Mouse (Mus musculus) small intestine, adult 2 months (tissue): ENCODE measurements at regions not wholly inside any gene's neighbourhood (a gene's known extent, or its start where the extent isn't known, plus 50 kb on each side); places are given as distances from the start of the nearest gene placed in this dataset.

Experiments used
- H3K27ac ChIP-seq: fragments of 200-500 bp; 2 replicates; pipeline ENCODE4 v1.5.1; 2012; ENCODE audit warnings: low read depth, low read length, control low read depth, inconsistent platforms; ENCODE audit not compliant: insufficient read depth
- H3K27me3 ChIP-seq: fragments of 200-500 bp; 2 replicates; pipeline ENCODE4 v1.6.1; 2012; ENCODE audit warnings: mild to moderate bottlenecking, moderate library complexity, low read length, inconsistent platforms; ENCODE audit not compliant: control insufficient read depth, insufficient read depth
- H3K36me3 ChIP-seq: fragments of 200-500 bp; 2 replicates; pipeline ENCODE4 v1.6.1; 2012; ENCODE audit warnings: mild to moderate bottlenecking, low read length, control low read depth, inconsistent platforms; ENCODE audit not compliant: control insufficient read depth, insufficient read depth
- H3K4me1 ChIP-seq: fragments of 200-500 bp; 2 replicates; pipeline ENCODE4 v1.6.1; 2012; ENCODE audit warnings: low read length, inconsistent platforms, mixed read lengths; ENCODE audit not compliant: control insufficient read depth, insufficient read depth, insufficient read length
- H3K4me3 ChIP-seq: fragments of 200-500 bp; 2 replicates; pipeline ENCODE4 v1.5.1; 2012; ENCODE audit warnings: low read depth, mild to moderate bottlenecking, control low read depth, inconsistent platforms, low read length, moderate library complexity
- CTCF ChIP-seq: fragments of 200-500 bp; IDR thresholded peaks from 2 replicates; pipeline ENCODE4 v1.5.1; 2012; ENCODE audit warnings: low read depth, mild to moderate bottlenecking, control low read depth, inconsistent platforms, low read length, moderate library complexity, mixed read lengths; ENCODE audit not compliant: insufficient replicate concordance, insufficient read length; ENCODE audit errors: extremely low read depth
- POLR2A ChIP-seq: fragments of 200-500 bp; IDR thresholded peaks from 2 replicates; pipeline ENCODE4 v1.6.1; 2012; ENCODE audit warnings: low read depth, mild to moderate bottlenecking, control low read depth, inconsistent platforms, low read length, moderate library complexity
- WGBS: fragments of 180-500 bp; shearing (Covaris S2); methylation state at CpG from one replicate; pipeline ENCODE4 v1.1.7; 2018; 5-methylcytosine and 5-hydroxymethylcytosine counted together

DNA sequence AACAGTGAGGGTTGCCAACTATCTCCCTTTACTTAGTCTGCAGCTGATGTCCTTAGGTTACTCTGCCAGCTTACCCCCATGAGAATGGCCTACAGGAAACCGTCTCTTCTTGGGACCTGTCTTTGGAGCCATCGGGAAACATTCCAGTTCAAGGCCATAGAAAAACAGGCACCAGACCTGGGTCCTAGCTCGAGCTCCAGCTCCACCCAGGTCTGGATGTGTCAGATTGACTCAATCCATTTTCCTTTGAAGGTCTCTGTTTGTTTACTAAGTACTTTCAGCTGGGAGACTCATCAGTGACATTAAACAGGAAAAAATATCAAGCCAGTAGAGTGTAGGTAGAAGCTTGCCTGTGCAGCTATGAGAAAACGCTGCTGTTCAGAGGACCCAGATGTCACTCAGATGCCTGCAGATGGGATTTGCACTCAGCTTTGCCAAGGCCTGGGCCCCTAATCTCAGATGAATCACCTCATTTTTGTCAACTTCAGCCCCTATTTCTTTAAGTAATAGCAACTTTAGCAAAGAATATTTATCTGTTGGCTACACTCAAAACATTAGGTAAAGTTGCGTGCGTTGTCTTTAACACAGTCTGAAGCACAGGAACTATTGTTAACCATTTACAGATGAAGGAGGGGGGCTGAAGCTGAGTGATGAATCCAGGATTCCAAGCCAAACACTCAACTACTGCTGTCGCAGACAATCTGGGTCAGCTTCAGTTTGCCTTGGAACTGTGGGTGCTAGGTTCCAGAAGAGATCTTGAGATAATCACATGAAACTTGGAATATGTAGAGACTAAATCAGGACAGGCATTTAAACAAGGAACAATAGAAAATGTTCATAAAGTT, 359.0 kb upstream of the Tnp1 start:
- H3K27me3 ChIP-seq, result no peaks in the 10 kb centered on the region
- TF ChIP-seq CTCF, result no peak
- no peaks in the 10 kb centered on the region for H3K36me3 ChIP-seq
- H3K4me3 ChIP-seq, result no peak overlapping the region
- 54% methylated on average over 7 of the region's 7 CpGs for WGBS
- no peaks in the 10 kb centered on the region for H3K4me1 ChIP-seq
- H3K27ac ChIP-seq, result no peak overlapping the region

DNA sequence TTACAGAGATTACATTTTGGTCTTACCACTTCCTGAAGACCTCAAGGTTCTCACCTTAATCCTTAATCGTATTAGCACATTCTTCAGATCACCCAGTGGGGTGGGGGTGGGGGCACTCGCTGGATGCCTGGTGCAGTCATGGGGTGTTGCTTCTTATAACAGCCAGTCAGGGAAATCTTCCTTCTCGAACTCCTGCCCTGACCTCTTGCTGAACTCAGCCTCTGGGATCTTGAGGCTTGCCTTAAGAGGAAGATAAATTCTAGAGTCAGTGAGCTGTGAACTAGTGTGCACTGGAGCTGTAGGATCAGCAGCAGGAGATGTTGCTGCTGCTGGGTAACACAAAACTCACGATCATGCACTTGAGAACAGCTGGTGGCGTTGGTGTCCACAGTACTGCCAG, 352.5 kb upstream of the Tnp1 start:
- Histone ChIP-seq H3K27ac (no peak overlapping the region), H3K4me3 (no peak overlapping the region)
- 30% methylated on average over 5 of the region's 5 CpGs for WGBS

DNA sequence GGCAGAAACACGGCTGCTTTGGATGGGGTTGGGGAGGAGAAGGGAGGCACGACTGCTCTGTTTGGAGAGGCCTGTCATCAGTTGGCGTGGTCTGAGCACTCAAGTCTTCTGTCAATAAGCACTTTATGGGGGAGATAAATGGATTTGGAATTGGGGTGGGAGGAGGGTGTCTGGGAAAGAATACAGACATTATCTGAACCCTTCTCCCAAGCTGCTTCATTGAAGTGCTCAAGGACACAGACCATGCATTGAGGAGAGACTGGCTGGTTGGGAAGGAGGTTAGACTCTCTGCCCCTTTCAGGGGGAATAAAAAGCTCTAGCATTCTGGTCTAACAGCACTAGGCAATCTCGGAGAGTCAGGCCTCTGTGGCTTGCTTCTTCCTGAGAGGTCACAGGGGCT, 350.1 kb upstream of the Tnp1 start:
- Histone ChIP-seq H3K27ac (no peak overlapping the region), H3K36me3 (no peaks in the 10 kb centered on the region), H3K27me3 (no peaks in the 10 kb centered on the region), H3K4me3 (no peak overlapping the region), H3K4me1 (no peaks in the 10 kb centered on the region)
- 71% methylated on average over 4 of the region's 4 CpGs for WGBS
- TF ChIP-seq POLR2A (no peak), CTCF (no peak)

More for the DNA sequence above, 352.5 kb upstream of the Tnp1 start:
- TF ChIP-seq CTCF (no peak), POLR2A (no peak)
- Histone ChIP-seq H3K27me3 (no peaks in the 10 kb centered on the region), H3K4me1 (no peaks in the 10 kb centered on the region), H3K36me3 (no peaks in the 10 kb centered on the region)

DNA sequence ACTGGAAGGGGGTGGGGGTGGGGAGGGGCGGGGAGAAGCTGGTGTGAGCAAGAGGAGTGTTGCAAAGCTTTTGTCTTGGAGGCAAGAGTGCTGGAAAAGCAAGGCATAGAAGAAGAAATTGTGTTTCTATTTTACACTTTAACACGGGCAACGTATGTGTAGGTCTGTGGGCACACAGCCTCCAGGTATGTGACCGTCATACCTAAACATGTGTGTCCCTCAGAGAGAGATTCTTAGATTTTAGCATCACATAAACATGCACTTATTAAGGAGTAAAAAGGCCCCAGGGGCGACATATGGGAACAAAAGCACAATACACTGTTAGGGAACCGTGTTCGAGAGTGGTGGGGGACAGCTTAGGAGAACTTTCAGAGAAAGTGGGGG, 348.6 kb upstream of the Tnp1 start:
- Histone ChIP-seq H3K27ac (no peak overlapping the region), H3K4me3 (no peak overlapping the region), H3K36me3 (no peaks in the 10 kb centered on the region), H3K27me3 (no peaks in the 10 kb centered on the region), H3K4me1 (no peaks in the 10 kb centered on the region)
- TF ChIP-seq CTCF (no peak), POLR2A (no peak)
- 88% methylated on average over 7 of the region's 7 CpGs for WGBS

DNA sequence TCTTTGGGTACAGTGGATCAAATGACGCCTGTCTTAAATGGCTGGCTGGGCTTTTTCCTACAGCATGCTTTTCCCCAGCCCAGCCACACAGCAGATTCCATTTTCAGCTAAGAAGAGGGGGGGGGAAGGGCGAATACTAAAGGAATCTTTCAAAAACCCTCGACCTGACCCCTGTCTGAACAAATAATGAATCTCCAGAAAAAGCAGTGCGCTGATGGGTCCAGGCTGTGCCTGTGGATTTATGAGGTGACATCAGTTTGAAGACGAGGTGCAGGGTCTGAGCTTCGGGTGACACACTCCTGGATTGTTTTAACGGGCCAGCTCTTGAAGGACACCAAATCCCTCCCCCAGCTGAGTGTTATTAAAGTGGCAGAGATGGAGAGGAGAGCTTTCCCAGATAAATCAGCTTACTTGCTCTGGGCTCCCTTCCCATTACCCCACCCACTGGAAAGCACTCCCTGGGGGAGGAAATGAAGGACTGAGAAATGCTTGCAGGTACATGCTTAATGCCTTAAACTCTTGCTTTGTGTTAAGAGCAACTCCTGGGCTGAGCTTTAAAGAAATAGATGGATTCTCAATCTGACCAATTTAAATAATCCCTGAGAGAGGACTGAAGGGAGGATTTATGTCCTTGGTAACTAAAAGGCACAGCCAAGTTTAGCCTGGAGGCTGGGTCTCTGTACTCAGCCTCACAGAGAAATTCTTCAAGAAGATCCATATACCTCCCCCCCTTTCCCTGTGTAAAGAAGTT, 348.0 kb upstream of the Tnp1 start:
- H3K27me3 ChIP-seq, result no peaks in the 10 kb centered on the region
- peak overlapping the region; percentile 41 for H3K27ac ChIP-seq
- TF ChIP-seq POLR2A (no peak), CTCF (no peak)
- 24% methylated on average over 7 of the region's 7 CpGs for WGBS
- no peaks in the 10 kb centered on the region for H3K4me1 ChIP-seq
- H3K36me3 ChIP-seq, result no peaks in the 10 kb centered on the region
- no peak overlapping the region for H3K4me3 ChIP-seq

DNA sequence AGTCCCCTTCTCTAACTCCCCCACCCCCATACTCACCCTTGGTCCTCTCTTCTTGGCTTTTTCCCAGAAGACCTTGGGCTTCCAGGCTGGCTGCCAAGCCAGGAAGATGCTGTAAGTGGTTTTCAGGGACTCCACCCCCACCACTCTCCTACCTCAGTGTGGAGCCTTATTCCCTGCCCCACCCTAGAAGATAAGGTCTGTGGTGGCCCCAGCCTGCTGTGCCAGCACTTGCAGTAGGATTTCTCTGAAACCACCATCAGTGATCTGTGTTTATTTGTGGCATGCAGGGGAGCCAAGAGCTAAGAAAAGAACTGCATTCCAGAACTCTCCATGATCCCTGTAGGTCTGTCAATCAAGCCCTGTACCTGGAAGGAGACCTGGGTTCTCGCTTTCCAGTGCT, 346.4 kb upstream of the Tnp1 start:
- no peak overlapping the region for H3K27ac ChIP-seq

DNA sequence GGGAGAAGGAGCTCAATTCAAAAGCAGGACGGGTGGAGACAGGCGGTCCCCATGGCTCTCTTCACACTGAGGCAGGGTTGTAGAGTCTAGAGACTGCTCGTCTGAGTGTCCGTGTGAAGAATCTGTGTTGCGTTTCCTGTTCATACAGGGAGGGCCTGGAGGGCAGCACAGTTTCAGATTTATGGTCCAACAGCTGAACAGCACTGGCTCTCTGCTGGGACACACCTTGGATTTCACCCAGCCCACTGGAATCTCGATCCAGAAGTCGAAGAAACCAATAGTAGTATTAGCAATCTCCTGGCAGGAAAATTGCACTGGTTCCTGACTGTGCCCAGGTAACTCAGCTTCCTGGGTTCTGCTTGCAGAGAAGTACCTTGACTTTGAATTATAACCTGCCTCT, 345.6 kb upstream of the Tnp1 start:
- no peaks in the 10 kb centered on the region for H3K36me3 ChIP-seq
- no peaks in the 10 kb centered on the region for H3K4me1 ChIP-seq
- WGBS, result 47% methylated on average over 7 of the region's 7 CpGs
- H3K27me3 ChIP-seq, result no peaks in the 10 kb centered on the region
- TF ChIP-seq POLR2A (no peak), CTCF (no peak)
- H3K4me3 ChIP-seq, result no peak overlapping the region
- no peak overlapping the region for H3K27ac ChIP-seq

More for the DNA sequence above, 346.4 kb upstream of the Tnp1 start:
- Histone ChIP-seq H3K4me3 (no peak overlapping the region), H3K36me3 (no peaks in the 10 kb centered on the region), H3K27me3 (no peaks in the 10 kb centered on the region), H3K4me1 (no peaks in the 10 kb centered on the region)
- TF ChIP-seq CTCF, result no peak
- no peak for TF ChIP-seq POLR2A
- 49% methylated on average over 1 of the region's 1 CpGs for WGBS
